ENCODE assay signal across 14 mouse cellular contexts in genomic region chr9:46175938-46176375, GRCm38 (mm10). TPM values are rescaled to one million over a fixed set of nuclear protein-coding genes. Genes with fewer than 3 reads are reported as not detected.
DNase-seq lines count a peak whose midpoint lies in the region; ATAC-seq lines count a peak whose summit lies in the region.
"Had no signal": no experiment of that assay in that cellular context is flagged by ENCODE, and none has a peak within 500 bp of the region (broad histone marks: within the 10 kb centered on the region; RNA-seq: fewer than 3 reads in every experiment).

No protein-coding gene starts in this region.

- 46% methylated on average over 1 of the region's 1 CpGs for WGBS in heart, embryonic 13.5 days

- no peak overlapping the region for H3K9ac ChIP-seq in heart, embryonic 13.5 days
- H3K9ac ChIP-seq: midbrain, embryonic 13.5 days had no signal

- DNase-seq in heart, adult 8-10 months (ENCODE audit: low spot score) = no peak
- peak; percentile 52 to 55 for DNase-seq in spleen, postnatal 36 days (ENCODE audit: low spot score in 2 of 2)
- no peak for DNase-seq in spleen, postnatal 4 days (ENCODE audit: low spot score in 2 of 2)
- DNase-seq in lung, postnatal 36 days = peak; percentile 59
- DNase-seq in thymus, postnatal 4 days = peak; percentile 58
- no peak for DNase-seq in urinary bladder, postnatal 36 days (ENCODE audit: low spot score in 2 of 2)
- DNase-seq in left cerebral cortex, adult 8-10 months (ENCODE audit: low spot score in 2 of 2) = no peak
- DNase-seq: cerebellum, adult 11-12 months; kidney, adult 18-20 months; left cerebral cortex, postnatal 4 days had no signal

- H3K27ac ChIP-seq in heart, embryonic 13.5 days (replicated peaks) = peak overlapping the region; percentile 71; the same call in 1 of the 2 replicates
- H3K27ac ChIP-seq: midbrain, embryonic 13.5 days had no signal

- no peak for ATAC-seq in heart, embryonic 13.5 days (ENCODE audit: extremely low read depth, insufficient number of reproducible peaks, low FRiP score, low TSS enrichment)
- ATAC-seq: midbrain, embryonic 13.5 days had no signal

- peaks cover 29% of the 10 kb centered on the region for H3K4me1 ChIP-seq in heart, embryonic 13.5 days

- H3K4me3 ChIP-seq in heart, embryonic 13.5 days = no peak overlapping the region
- H3K4me3 ChIP-seq: midbrain, embryonic 13.5 days had no signal

- no peaks in the 10 kb centered on the region for H3K27me3 ChIP-seq in heart, embryonic 13.5 days (replicated peaks)
- H3K27me3 ChIP-seq: midbrain, embryonic 13.5 days had no signal

- no peaks in the 10 kb centered on the region for H3K9me3 ChIP-seq in heart, embryonic 13.5 days
- H3K9me3 ChIP-seq: midbrain, embryonic 13.5 days had no signal

- H3K36me3 ChIP-seq in heart, embryonic 13.5 days = peaks cover 22% of the 10 kb centered on the region

- H3K4me2 ChIP-seq in heart, embryonic 13.5 days = no peak overlapping the region
- H3K4me2 ChIP-seq: midbrain, embryonic 13.5 days had no signal

RNA-seq across cellular contexts. Expression of gene Apoa1, which starts 52.4 kb away (rescaled TPM):
- 11.2 and 68.6 TPM in 2 replicates for polyA plus RNA-seq in heart, embryonic 13.5 days (2015; fragmentation: Nextera tagmentation; extraction: Ambion mirVana)
- total RNA-seq in heart, adult 8-10 months (2022) = not detected
- total RNA-seq in left cerebral cortex, adult 8-10 months (2022) = under 1 TPM in 3 of 4 experiments, not detected in 1; 0.36 to 0.43 (median 0.37) TPM

RNA-seq across cellular contexts. Expression of gene Apoc3, which starts 59.5 kb away (rescaled TPM):
- not detected in 2 replicates for polyA plus RNA-seq in heart, embryonic 13.5 days (2015; fragmentation: Nextera tagmentation; extraction: Ambion mirVana)
- not detected for total RNA-seq in heart, adult 8-10 months (2022)
- total RNA-seq in left cerebral cortex, adult 8-10 months (2022) = 1 to 10 TPM in 3 of 4 experiments, not detected in 1; 1.4 to 1.6 (median 1.6) TPM
- total RNA-seq: left cerebral cortex, postnatal 4 days had no signal
- polyA plus RNA-seq: embryonic facial prominence, embryonic 14.5 days; midbrain, embryonic 13.5 days; testis, adult 2 months had no signal

Comparison
In these comparisons a context has a peak if more than half of its experiments do, and no peak if none do; other contexts are left out.
1. DNase-seq: peak in spleen, postnatal 36 days (2 of 2), lung, postnatal 36 days (single experiment) and thymus, postnatal 4 days (single experiment); none in heart, adult 8-10 months (single experiment), spleen, postnatal 4 days (0 of 2), urinary bladder, postnatal 36 days (0 of 2) and left cerebral cortex, adult 8-10 months (0 of 2).